Mouse (Mus musculus): ENCODE data around the gene Caln1. TPM values are rescaled to one million over a fixed set of nuclear protein-coding genes. Genes with fewer than 3 reads are reported as not detected.

Gene Caln1
- polyA plus RNA-seq, 1 experiment from 2014 or later: not detected

GRCm38 (mm10) chr5:130859736-130860135 is 490.5 kb downstream of the Caln1 start:
- H3K4me2 ChIP-seq: no peak overlapping the region
- H3K36me3 ChIP-seq (ENCODE audit: control insufficient read depth, insufficient read depth, low read length): no peaks in the 10 kb centered on the region
- H3K27me3 ChIP-seq (replicated peaks; ENCODE audit: control insufficient read depth, insufficient read depth, low read length): no peaks in the 10 kb centered on the region
- WGBS: 38% methylated on average over 5 of the region's 6 CpGs
- H3K4me3 ChIP-seq (ENCODE audit: low read depth, low read length): no peak overlapping the region
- DNase-seq (ENCODE audit: low spot score) (no peak), ATAC-seq (replicated peaks; ENCODE audit: low FRiP score) (no peak)
- no peaks in the 10 kb centered on the region for H3K4me1 ChIP-seq (replicated peaks; ENCODE audit: control insufficient read depth, insufficient read depth, low read length)
- no peaks in the 10 kb centered on the region for H3K9me3 ChIP-seq (ENCODE audit: control insufficient read depth, low read length)
- no peak overlapping the region for H3K27ac ChIP-seq (ENCODE audit: low read depth, low read length)
- no peak overlapping the region for H3K9ac ChIP-seq (ENCODE audit: low read depth, low read length)

GRCm38 (mm10) chr5:130862302-130862701 is 493.0 kb downstream of the Caln1 start:
- H3K4me3 ChIP-seq (ENCODE audit: low read depth, low read length): no peak overlapping the region
- H3K4me2 ChIP-seq: no peak overlapping the region
- no peaks in the 10 kb centered on the region for H3K4me1 ChIP-seq (replicated peaks; ENCODE audit: control insufficient read depth, insufficient read depth, low read length)
- no peak overlapping the region for H3K27ac ChIP-seq (ENCODE audit: low read depth, low read length)
- H3K9me3 ChIP-seq (ENCODE audit: control insufficient read depth, low read length): no peaks in the 10 kb centered on the region
- no peaks in the 10 kb centered on the region for H3K27me3 ChIP-seq (replicated peaks; ENCODE audit: control insufficient read depth, insufficient read depth, low read length)
- no peaks in the 10 kb centered on the region for H3K36me3 ChIP-seq (ENCODE audit: control insufficient read depth, insufficient read depth, low read length)
- ATAC-seq (replicated peaks; ENCODE audit: low FRiP score) (no peak), DNase-seq (ENCODE audit: low spot score) (no peak)
- H3K9ac ChIP-seq (ENCODE audit: low read depth, low read length): no peak overlapping the region
- WGBS: 59% methylated on average over 5 of the region's 5 CpGs

- DNase-seq (ENCODE audit: low spot score): no peak
Measured at GRCm38 (mm10) chr5:130869869-130870268, 500.6 kb downstream of the Caln1 start.

GRCm38 (mm10) chr5:130871086-130871485 is 501.8 kb downstream of the Caln1 start:
- DNase-seq (ENCODE audit: low spot score) (no peak), ATAC-seq (replicated peaks; ENCODE audit: low FRiP score) (no peak)
- H3K4me2 ChIP-seq: no peak overlapping the region

More at GRCm38 (mm10) chr5:130869869-130870268, 500.6 kb downstream of the Caln1 start:
- Histone ChIP-seq H3K36me3 (ENCODE audit: control insufficient read depth, insufficient read depth, low read length) (no peaks in the 10 kb centered on the region), H3K9me3 (ENCODE audit: control insufficient read depth, low read length) (no peaks in the 10 kb centered on the region; the same call in 1 of the 2 replicates), H3K4me2 (no peak overlapping the region), H3K27ac (ENCODE audit: low read depth, low read length) (no peak overlapping the region), H3K9ac (ENCODE audit: low read depth, low read length) (no peak overlapping the region), H3K27me3 (replicated peaks; ENCODE audit: control insufficient read depth, insufficient read depth, low read length) (no peaks in the 10 kb centered on the region), H3K4me3 (ENCODE audit: low read depth, low read length) (no peak overlapping the region), H3K4me1 (replicated peaks; ENCODE audit: control insufficient read depth, insufficient read depth, low read length) (no peaks in the 10 kb centered on the region)
- 76% methylated on average over 1 of the region's 1 CpGs for WGBS
- ATAC-seq (replicated peaks; ENCODE audit: low FRiP score): no peak

GRCm38 (mm10) chr5:130875391-130875790 is 506.1 kb downstream of the Caln1 start:
- no peak overlapping the region for H3K4me3 ChIP-seq (ENCODE audit: low read depth, low read length)
- no peak overlapping the region for H3K9ac ChIP-seq (ENCODE audit: low read depth, low read length)
- H3K4me2 ChIP-seq: no peak overlapping the region
- ATAC-seq (replicated peaks; ENCODE audit: low FRiP score) (no peak), DNase-seq (ENCODE audit: low spot score) (no peak)
- H3K9me3 ChIP-seq (ENCODE audit: control insufficient read depth, low read length): peaks cover 2% of the 10 kb centered on the region; the same call in 1 of the 2 replicates
- H3K27ac ChIP-seq (ENCODE audit: low read depth, low read length): no peak overlapping the region
- H3K36me3 ChIP-seq (ENCODE audit: control insufficient read depth, insufficient read depth, low read length): no peaks in the 10 kb centered on the region
- 81% methylated on average over 3 of the region's 3 CpGs for WGBS
- H3K4me1 ChIP-seq (replicated peaks; ENCODE audit: control insufficient read depth, insufficient read depth, low read length): no peaks in the 10 kb centered on the region
- H3K27me3 ChIP-seq (replicated peaks; ENCODE audit: control insufficient read depth, insufficient read depth, low read length): no peaks in the 10 kb centered on the region

More at GRCm38 (mm10) chr5:130871086-130871485, 501.8 kb downstream of the Caln1 start:
- Histone ChIP-seq H3K4me3 (ENCODE audit: low read depth, low read length) (no peak overlapping the region), H3K9ac (ENCODE audit: low read depth, low read length) (no peak overlapping the region), H3K4me1 (replicated peaks; ENCODE audit: control insufficient read depth, insufficient read depth, low read length) (no peaks in the 10 kb centered on the region), H3K27ac (ENCODE audit: low read depth, low read length) (no peak overlapping the region), H3K36me3 (ENCODE audit: control insufficient read depth, insufficient read depth, low read length) (no peaks in the 10 kb centered on the region), H3K27me3 (replicated peaks; ENCODE audit: control insufficient read depth, insufficient read depth, low read length) (no peaks in the 10 kb centered on the region), H3K9me3 (ENCODE audit: control insufficient read depth, low read length) (peaks cover 2% of the 10 kb centered on the region; the same call in 1 of the 2 replicates)
- 41% methylated on average over 8 of the region's 8 CpGs for WGBS

- DNase-seq (ENCODE audit: low spot score) (no peak), ATAC-seq (replicated peaks; ENCODE audit: low FRiP score) (no peak)
- Histone ChIP-seq H3K27ac (ENCODE audit: low read depth, low read length) (no peak overlapping the region), H3K4me1 (replicated peaks; ENCODE audit: control insufficient read depth, insufficient read depth, low read length) (no peaks in the 10 kb centered on the region), H3K4me2 (no peak overlapping the region), H3K36me3 (ENCODE audit: control insufficient read depth, insufficient read depth, low read length) (no peaks in the 10 kb centered on the region), H3K27me3 (replicated peaks; ENCODE audit: control insufficient read depth, insufficient read depth, low read length) (no peaks in the 10 kb centered on the region), H3K9ac (ENCODE audit: low read depth, low read length) (no peak overlapping the region), H3K9me3 (ENCODE audit: control insufficient read depth, low read length) (peaks cover 5% of the 10 kb centered on the region; the same call in 1 of the 2 replicates), H3K4me3 (ENCODE audit: low read depth, low read length) (no peak overlapping the region)
- 84% methylated on average over 5 of the region's 5 CpGs for WGBS
Measured at GRCm38 (mm10) chr5:130880331-130880730, 511.1 kb downstream of the Caln1 start.

GRCm38 (mm10) chr5:130891735-130892134 is 522.5 kb downstream of the Caln1 start:
- no peak for DNase-seq (ENCODE audit: low spot score)

GRCm38 (mm10) chr5:130895991-130896390 is 526.7 kb downstream of the Caln1 start:
- Histone ChIP-seq H3K27me3 (replicated peaks; ENCODE audit: control insufficient read depth, insufficient read depth, low read length) (no peaks in the 10 kb centered on the region), H3K9me3 (ENCODE audit: control insufficient read depth, low read length) (no peaks in the 10 kb centered on the region; the same call in 1 of the 2 replicates), H3K4me2 (no peak overlapping the region), H3K36me3 (ENCODE audit: control insufficient read depth, insufficient read depth, low read length) (no peaks in the 10 kb centered on the region), H3K9ac (ENCODE audit: low read depth, low read length) (no peak overlapping the region), H3K4me1 (replicated peaks; ENCODE audit: control insufficient read depth, insufficient read depth, low read length) (no peaks in the 10 kb centered on the region), H3K27ac (ENCODE audit: low read depth, low read length) (no peak overlapping the region), H3K4me3 (ENCODE audit: low read depth, low read length) (no peak overlapping the region)
- no peak for ATAC-seq (replicated peaks; ENCODE audit: low FRiP score)
- DNase-seq (ENCODE audit: low spot score): no peak
- 85% methylated on average over 3 of the region's 3 CpGs for WGBS

More at GRCm38 (mm10) chr5:130891735-130892134, 522.5 kb downstream of the Caln1 start:
- no peak overlapping the region for H3K4me3 ChIP-seq (ENCODE audit: low read depth, low read length)
- H3K9me3 ChIP-seq (ENCODE audit: control insufficient read depth, low read length): no peaks in the 10 kb centered on the region; the same call in 1 of the 2 replicates
- WGBS: 67% methylated on average over 5 of the region's 5 CpGs
- H3K4me2 ChIP-seq: no peak overlapping the region
- no peaks in the 10 kb centered on the region for H3K4me1 ChIP-seq (replicated peaks; ENCODE audit: control insufficient read depth, insufficient read depth, low read length)
- no peaks in the 10 kb centered on the region for H3K36me3 ChIP-seq (ENCODE audit: control insufficient read depth, insufficient read depth, low read length)
- no peak overlapping the region for H3K9ac ChIP-seq (ENCODE audit: low read depth, low read length)
- ATAC-seq (replicated peaks; ENCODE audit: low FRiP score): no peak
- H3K27ac ChIP-seq (ENCODE audit: low read depth, low read length): no peak overlapping the region
- no peaks in the 10 kb centered on the region for H3K27me3 ChIP-seq (replicated peaks; ENCODE audit: control insufficient read depth, insufficient read depth, low read length)

All from liver, embryonic 11.5 days (tissue).